Mouse (Mus musculus): ENCODE results near the gene Pdzk1.

DNA sequence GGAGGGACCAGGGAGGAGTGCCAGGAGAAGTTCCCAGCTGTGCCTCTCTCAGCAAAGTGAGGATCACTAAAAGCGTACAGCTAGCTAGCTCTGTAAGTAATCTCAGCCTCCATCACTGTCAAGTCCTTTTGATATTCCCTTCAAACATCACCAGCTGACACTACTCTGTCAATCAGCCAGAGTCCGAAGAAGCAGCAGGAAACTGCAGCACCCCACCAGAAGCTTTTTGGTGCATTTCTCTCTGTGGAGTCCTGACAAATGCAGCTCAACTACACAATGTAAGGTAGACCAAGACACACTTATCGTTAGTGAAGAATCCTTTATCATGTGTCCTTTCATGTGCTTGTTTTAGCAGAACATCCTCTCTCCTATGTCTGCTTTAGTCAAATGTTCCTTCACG lies 7.5 kb upstream of the Pdzk1 start:
- TF ChIP-seq POLR2A (IDR thresholded peaks at IDR 0.05; ENCODE audit: borderline replicate concordance, insufficient read depth, low read length): no peak
- no peak for TF ChIP-seq CTCF (IDR thresholded peaks at IDR 0.05; ENCODE audit: borderline replicate concordance, insufficient read depth, low read depth, low read length)

Data from cerebellum, adult 2 months (tissue).